Mouse (Mus musculus): ENCODE data around the gene 1700003E16Rik. TPM values are rescaled to one million over a fixed set of nuclear protein-coding genes. Genes with fewer than 3 reads are reported as not detected.

The 1700003E16Rik gene
- polyA plus RNA-seq, 1 experiment from 2014 or later, result 9.4 TPM

DNA sequence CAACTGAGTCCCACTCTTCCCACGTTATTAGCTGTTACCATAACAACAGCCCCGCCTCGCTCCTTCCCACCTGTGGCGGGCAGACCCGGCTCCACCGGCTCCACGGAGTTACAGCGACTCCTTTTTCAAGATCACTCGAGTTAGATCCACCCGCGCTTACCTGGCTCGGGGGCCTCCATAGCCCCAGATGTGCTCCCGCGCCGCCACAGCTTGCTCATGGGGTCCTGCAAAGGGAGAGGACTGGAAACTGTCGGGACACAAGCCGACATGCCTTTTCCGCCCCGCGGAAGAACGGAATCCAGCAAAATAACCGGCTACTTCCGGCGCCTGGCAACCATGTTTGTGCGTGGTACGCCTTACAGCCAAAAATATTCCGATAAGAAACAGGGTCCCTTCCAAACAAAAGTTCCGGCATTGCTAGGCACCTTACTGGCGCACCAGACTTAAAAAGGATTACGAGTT lies 31.3 kb upstream of the 1700003E16Rik start:
- H3K27me3 ChIP-seq (replicated peaks; ENCODE audit: control insufficient read depth, insufficient read depth, low read length), result no peaks in the 10 kb centered on the region
- H3K4me1 ChIP-seq (replicated peaks; ENCODE audit: control insufficient read depth, insufficient read depth, low read length), result peaks cover 31% of the 10 kb centered on the region
- no peaks in the 10 kb centered on the region for H3K9me3 ChIP-seq (ENCODE audit: control insufficient read depth, low read length)
- H3K27ac ChIP-seq (ENCODE audit: low read length), result peak overlapping the region; percentile 65
- H3K9ac ChIP-seq (replicated peaks; ENCODE audit: low read depth, low read length), result peak overlapping the region; percentile 75
- H3K36me3 ChIP-seq (ENCODE audit: control insufficient read depth, insufficient read depth), result no peaks in the 10 kb centered on the region
- H3K4me3 ChIP-seq (replicated peaks; ENCODE audit: low read length), result peak overlapping the region; percentile 87
- WGBS, result under 1% methylated on average over 30 of the region's 30 CpGs
- peak overlapping the region; percentile 82 for H3K4me2 ChIP-seq (ENCODE audit: low read length)
- peak; percentile 26 for ATAC-seq

DNA sequence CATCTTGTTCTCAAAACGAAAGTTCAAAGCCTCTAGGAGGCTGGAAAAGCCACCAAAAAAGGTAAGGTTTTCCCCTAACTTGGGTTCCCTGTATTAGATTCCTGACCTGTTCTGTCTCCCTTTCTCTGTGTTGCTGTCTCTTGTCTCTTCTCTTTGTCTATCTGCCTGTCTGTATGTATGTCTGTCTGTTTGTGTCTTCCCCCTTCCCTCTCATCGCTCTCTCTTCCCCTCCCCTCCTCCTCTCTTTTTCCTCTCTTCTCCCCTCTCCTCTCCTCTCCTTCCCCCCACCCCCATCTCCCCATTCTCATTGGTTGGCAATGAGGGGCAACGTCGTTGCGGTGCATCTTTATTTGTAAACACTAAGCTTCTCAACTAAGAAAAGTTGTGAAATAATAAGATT lies 30.9 kb upstream of the 1700003E16Rik start, which contains the start of gene Ino80b:
Ino80b (minus strand) TSS at position 101 of the 400 bp plus-strand sequence.
- Histone ChIP-seq H3K9me3 (ENCODE audit: control insufficient read depth, low read length) (no peaks in the 10 kb centered on the region), H3K4me3 (replicated peaks; ENCODE audit: low read length) (peak within 1 kb of the TSS; percentile 87), H3K9ac (replicated peaks; ENCODE audit: low read depth, low read length) (peak within 1 kb of the TSS; percentile 75), H3K27me3 (replicated peaks; ENCODE audit: control insufficient read depth, insufficient read depth, low read length) (no peaks in the 10 kb centered on the region), H3K27ac (ENCODE audit: low read length) (peak within 1 kb of the TSS; percentile 65), H3K36me3 (ENCODE audit: control insufficient read depth, insufficient read depth) (no peaks in the 10 kb centered on the region), H3K4me1 (replicated peaks; ENCODE audit: control insufficient read depth, insufficient read depth, low read length) (peaks cover 27% of the 10 kb centered on the region), H3K4me2 (ENCODE audit: low read length) (peak within 1 kb of the TSS; percentile 82)
- 16% methylated on average over 5 of the region's 5 CpGs for WGBS
- no peak for ATAC-seq

DNA sequence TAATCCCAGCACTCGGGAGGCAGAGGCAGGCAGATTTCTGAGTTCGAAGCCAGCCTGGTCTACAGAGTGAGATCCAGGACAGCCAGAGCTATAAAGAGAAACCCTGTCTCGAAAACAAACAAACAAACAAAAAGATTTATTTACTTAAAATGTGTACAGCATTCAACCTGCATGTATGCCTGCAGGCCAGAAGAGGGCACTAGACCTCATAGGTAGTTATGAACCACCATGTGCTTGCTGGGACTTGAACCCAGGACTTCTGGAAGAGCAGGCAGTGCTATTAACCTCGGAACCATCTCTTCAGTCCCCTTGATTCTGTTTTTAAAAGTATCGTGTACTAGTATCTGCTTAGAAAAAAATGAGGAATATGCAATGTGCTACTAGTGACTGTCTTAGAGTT lies 28.8 kb upstream of the 1700003E16Rik start:
- WGBS, result 91% methylated on average over 5 of the region's 5 CpGs
- Histone ChIP-seq H3K4me1 (replicated peaks; ENCODE audit: control insufficient read depth, insufficient read depth, low read length) (peaks cover 21% of the 10 kb centered on the region), H3K27me3 (replicated peaks; ENCODE audit: control insufficient read depth, insufficient read depth, low read length) (no peaks in the 10 kb centered on the region), H3K27ac (ENCODE audit: low read length) (no peak overlapping the region), H3K9me3 (ENCODE audit: control insufficient read depth, low read length) (no peaks in the 10 kb centered on the region), H3K4me3 (replicated peaks; ENCODE audit: low read length) (no peak overlapping the region), H3K9ac (replicated peaks; ENCODE audit: low read depth, low read length) (no peak overlapping the region), H3K4me2 (ENCODE audit: low read length) (no peak overlapping the region), H3K36me3 (ENCODE audit: control insufficient read depth, insufficient read depth) (no peaks in the 10 kb centered on the region)
- ATAC-seq, result no peak

DNA sequence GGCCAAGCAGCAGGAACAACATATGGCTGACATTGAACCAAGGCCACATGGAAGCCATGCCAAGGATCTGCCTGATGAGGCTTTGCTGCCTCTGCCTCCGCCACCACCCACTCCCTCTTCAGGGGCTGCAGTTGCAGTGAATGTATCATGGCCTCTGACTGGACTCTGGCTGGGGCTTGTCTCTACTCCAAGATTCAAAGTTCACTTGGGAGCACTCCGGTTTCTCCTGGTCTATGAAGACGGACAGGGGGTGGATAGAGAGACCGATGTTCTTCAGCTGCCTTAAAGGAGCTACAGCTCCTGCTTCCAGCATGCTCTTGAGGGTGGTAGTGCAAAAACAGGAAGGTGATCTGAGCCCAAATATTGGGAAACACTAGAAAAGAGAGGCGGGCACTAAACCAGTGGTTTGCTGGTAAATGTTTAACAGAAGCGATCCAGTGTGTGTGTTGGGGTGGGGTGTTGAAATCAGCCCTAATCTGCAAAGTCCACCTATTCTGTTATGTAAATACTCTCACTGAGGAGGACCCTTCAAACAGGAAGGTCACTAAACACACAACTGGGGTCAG lies 24.7 kb upstream of the 1700003E16Rik start:
- Histone ChIP-seq H3K36me3 (ENCODE audit: control insufficient read depth, insufficient read depth) (no peaks in the 10 kb centered on the region), H3K9me3 (ENCODE audit: control insufficient read depth, low read length) (no peaks in the 10 kb centered on the region), H3K4me1 (replicated peaks; ENCODE audit: control insufficient read depth, insufficient read depth, low read length) (peaks cover 5% of the 10 kb centered on the region; the same call in 1 of the 2 replicates), H3K4me3 (replicated peaks; ENCODE audit: low read length) (no peak overlapping the region), H3K27me3 (replicated peaks; ENCODE audit: control insufficient read depth, insufficient read depth, low read length) (peaks cover 12% of the 10 kb centered on the region), H3K27ac (ENCODE audit: low read length) (no peak overlapping the region), H3K4me2 (ENCODE audit: low read length) (no peak overlapping the region), H3K9ac (replicated peaks; ENCODE audit: low read depth, low read length) (no peak overlapping the region)
- no peak for ATAC-seq
- 86% methylated on average over 6 of the region's 6 CpGs for WGBS

DNA sequence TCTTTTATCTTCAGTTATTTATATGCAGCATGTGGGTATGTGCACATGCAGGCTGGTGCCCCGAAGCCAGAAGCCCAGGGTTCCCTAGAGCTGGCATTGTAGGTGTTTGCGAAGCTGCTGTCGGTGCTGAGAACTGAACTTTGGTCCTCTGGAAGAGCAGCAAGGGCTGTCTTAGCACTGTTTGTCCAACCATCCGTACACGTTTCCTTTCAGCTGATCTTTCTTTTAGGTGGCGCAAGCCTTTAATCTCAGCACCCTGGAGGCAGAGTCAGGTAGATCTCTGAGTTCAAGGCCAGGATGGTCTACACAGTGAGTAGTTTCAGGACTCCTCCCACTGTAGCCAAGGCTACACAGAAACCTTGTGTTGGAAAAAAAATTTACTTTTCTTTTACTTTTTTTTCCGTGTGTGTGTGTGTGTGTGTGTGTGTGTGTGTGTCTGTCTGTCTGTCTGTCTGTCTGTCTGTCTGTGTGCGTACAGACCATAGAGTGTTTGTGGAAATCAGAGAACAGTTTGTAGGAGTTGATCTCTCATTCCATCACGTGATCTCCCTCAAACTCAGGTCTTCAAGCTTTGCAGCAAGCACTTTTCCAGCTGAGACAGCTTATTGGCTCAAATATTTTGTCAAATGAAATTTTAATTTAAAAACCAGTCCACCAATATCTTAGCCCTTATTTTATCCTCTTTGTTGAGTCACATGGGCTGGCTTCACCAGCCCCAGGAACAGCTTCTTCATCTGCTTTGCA lies 23.9 kb upstream of the 1700003E16Rik start:
- WGBS, result 86% methylated on average over 9 of the region's 9 CpGs
- Histone ChIP-seq H3K27ac (ENCODE audit: low read length) (no peak overlapping the region), H3K36me3 (ENCODE audit: control insufficient read depth, insufficient read depth) (no peaks in the 10 kb centered on the region), H3K4me1 (replicated peaks; ENCODE audit: control insufficient read depth, insufficient read depth, low read length) (peaks cover 12% of the 10 kb centered on the region), H3K9ac (replicated peaks; ENCODE audit: low read depth, low read length) (no peak overlapping the region), H3K4me3 (replicated peaks; ENCODE audit: low read length) (no peak overlapping the region), H3K27me3 (replicated peaks; ENCODE audit: control insufficient read depth, insufficient read depth, low read length) (peaks cover 14% of the 10 kb centered on the region), H3K9me3 (ENCODE audit: control insufficient read depth, low read length) (no peaks in the 10 kb centered on the region), H3K4me2 (ENCODE audit: low read length) (no peak overlapping the region)
- ATAC-seq, result no peak

DNA sequence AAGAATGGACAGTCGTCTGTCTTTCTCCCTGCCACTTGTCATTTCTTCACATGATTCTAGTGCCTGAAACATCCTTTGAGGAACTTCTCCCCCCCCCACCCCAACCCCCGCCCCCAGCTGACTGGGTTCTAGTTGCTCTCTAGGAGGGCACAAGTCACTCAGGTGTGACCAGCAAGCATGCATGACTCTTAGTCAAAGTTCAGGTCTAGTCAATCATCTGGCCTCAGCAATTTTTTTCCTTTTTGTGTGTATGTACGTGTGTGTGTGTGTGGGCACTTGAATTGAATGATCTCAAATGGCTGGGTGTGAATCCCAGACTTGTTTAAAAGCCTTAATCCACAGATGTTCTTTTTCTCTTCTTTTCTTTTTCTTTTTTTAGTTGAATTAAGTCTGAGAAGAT lies 22.0 kb upstream of the 1700003E16Rik start:
- H3K9ac ChIP-seq (replicated peaks; ENCODE audit: low read depth, low read length), result no peak overlapping the region
- H3K4me3 ChIP-seq (replicated peaks; ENCODE audit: low read length), result no peak overlapping the region
- no peaks in the 10 kb centered on the region for H3K36me3 ChIP-seq (ENCODE audit: control insufficient read depth, insufficient read depth)
- peaks cover 21% of the 10 kb centered on the region for H3K4me1 ChIP-seq (replicated peaks; ENCODE audit: control insufficient read depth, insufficient read depth, low read length)
- H3K27ac ChIP-seq (ENCODE audit: low read length), result no peak overlapping the region
- H3K4me2 ChIP-seq (ENCODE audit: low read length), result no peak overlapping the region
- ATAC-seq, result no peak
- H3K27me3 ChIP-seq (replicated peaks; ENCODE audit: control insufficient read depth, insufficient read depth, low read length), result peaks cover 16% of the 10 kb centered on the region
- no peaks in the 10 kb centered on the region for H3K9me3 ChIP-seq (ENCODE audit: control insufficient read depth, low read length)
- 63% methylated on average over 3 of the region's 3 CpGs for WGBS

DNA sequence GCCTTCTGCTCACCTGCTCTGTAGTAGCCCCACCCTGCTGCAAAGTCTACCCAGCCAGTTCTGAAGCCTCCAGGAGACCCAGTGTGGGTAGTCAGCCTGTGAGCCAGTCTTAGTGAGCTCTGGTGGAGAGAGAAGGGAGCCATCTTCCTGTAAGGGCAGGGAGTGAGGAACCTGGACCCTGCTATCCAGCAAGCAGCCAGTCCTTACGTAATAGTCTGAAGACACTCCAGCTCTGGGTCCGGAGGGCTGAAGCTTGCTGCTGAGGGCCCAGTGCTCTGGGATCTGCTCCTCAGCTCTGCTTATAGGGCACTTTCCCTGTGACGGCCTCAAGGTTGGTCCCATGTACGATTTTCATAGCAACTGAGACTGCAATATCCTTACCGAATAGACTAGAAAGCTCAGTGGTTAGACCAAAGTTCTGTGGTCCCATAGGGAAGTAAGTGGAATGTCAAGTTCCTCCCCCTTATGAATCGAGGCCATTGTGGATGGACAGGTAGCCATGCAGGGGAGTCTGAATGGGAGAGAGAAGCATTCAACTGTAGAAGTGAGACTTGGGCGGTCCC lies 21.2 kb upstream of the 1700003E16Rik start, which contains the start of gene Rtkn:
Rtkn (plus strand) TSS at position 513 of the 563 bp plus-strand sequence.
- Histone ChIP-seq H3K4me1 (replicated peaks; ENCODE audit: control insufficient read depth, insufficient read depth, low read length) (peaks cover 21% of the 10 kb centered on the region), H3K9me3 (ENCODE audit: control insufficient read depth, low read length) (no peaks in the 10 kb centered on the region), H3K27ac (ENCODE audit: low read length) (no peak within 1 kb of the TSS), H3K27me3 (replicated peaks; ENCODE audit: control insufficient read depth, insufficient read depth, low read length) (peaks cover 16% of the 10 kb centered on the region), H3K9ac (replicated peaks; ENCODE audit: low read depth, low read length) (peak within 1 kb of the TSS; percentile 22; the same call in 1 of the 2 replicates), H3K36me3 (ENCODE audit: control insufficient read depth, insufficient read depth) (no peaks in the 10 kb centered on the region), H3K4me3 (replicated peaks; ENCODE audit: low read length) (peak within 1 kb of the TSS; percentile 19; the same call in 1 of the 2 replicates), H3K4me2 (ENCODE audit: low read length) (peak within 1 kb of the TSS; percentile 28)
- 59% methylated on average over 7 of the region's 7 CpGs for WGBS
- ATAC-seq, result no peak

DNA sequence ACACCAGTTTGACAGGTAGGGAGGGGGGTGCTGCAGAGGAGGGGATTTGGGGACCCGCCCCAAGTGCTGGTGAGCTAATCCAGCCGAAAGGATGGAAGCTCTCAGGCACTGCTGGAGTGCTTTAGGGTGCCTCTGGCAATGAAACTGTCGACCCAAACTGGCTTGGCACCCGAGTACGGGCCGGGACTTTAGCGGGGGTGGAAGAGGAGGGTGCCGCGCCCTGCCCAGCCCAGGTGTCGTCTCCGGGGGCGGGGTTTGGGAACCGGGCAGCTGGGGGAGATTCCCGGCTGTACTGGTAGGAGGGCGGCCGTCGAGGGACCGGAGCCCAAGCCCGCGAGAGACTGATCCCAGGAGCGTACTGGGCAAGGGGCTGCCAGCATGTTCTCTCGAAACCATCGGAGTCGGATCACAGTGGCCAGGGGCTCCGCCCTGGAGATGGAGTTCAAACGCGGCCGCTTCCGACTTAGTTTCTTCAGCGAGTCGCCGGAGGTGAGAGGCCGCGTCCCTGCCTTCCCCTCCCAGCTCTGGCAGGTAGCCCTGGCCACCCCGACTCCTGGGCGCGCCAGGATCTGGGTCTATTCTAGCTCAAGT lies 20.5 kb upstream of the 1700003E16Rik start:
- Histone ChIP-seq H3K4me3 (replicated peaks; ENCODE audit: low read length) (peak overlapping the region; percentile 19; the same call in 1 of the 2 replicates), H3K9ac (replicated peaks; ENCODE audit: low read depth, low read length) (peak overlapping the region; percentile 22; the same call in 1 of the 2 replicates)
- WGBS, result 7% methylated on average over 37 of the region's 37 CpGs

More for the DNA sequence above, 20.5 kb upstream of the 1700003E16Rik start:
- ATAC-seq, result no peak
- Histone ChIP-seq H3K27me3 (replicated peaks; ENCODE audit: control insufficient read depth, insufficient read depth, low read length) (peaks cover 16% of the 10 kb centered on the region), H3K9me3 (ENCODE audit: control insufficient read depth, low read length) (no peaks in the 10 kb centered on the region), H3K4me1 (replicated peaks; ENCODE audit: control insufficient read depth, insufficient read depth, low read length) (peaks cover 21% of the 10 kb centered on the region), H3K36me3 (ENCODE audit: control insufficient read depth, insufficient read depth) (no peaks in the 10 kb centered on the region), H3K4me2 (ENCODE audit: low read length) (peak overlapping the region; percentile 28), H3K27ac (ENCODE audit: low read length) (no peak overlapping the region)
